Comparison of ENCODE assay signal across 26 mouse cellular contexts in the genomic region with DNA sequence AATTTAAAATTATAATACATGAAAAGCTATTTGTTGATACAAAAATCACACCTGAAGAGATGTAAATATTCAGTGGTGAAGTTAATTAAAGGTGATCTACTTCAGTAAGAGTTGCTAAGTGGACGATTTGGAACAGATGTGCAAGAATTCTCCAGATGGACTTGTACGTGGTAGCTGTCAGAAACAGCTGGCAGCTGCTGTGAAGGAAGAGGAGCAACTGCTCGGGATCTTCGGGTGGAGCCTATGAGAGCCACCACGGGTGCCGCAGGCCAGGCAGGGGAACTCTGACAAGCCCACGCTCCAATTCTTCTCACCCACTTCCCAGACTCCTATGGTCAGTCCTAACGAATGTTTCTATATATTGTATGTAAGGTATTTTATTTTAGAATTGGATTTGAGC. TPM values are rescaled to one million over a fixed set of nuclear protein-coding genes. Genes with fewer than 3 reads are reported as not detected.
DNase-seq lines count a peak whose midpoint lies in the region; ATAC-seq and TF ChIP-seq lines count a peak whose summit lies in the region.
"Had no signal": no experiment of that assay in that cellular context is flagged by ENCODE, and none has a peak within 500 bp of the region (broad histone marks: within the 10 kb centered on the region; RNA-seq: fewer than 3 reads in every experiment).

No protein-coding gene starts in this region.

- H3K4me1 ChIP-seq in embryonic facial prominence, embryonic 11.5 days (ENCODE audit: control insufficient read depth, insufficient read depth, low read length): no peaks in the 10 kb centered on the region
- H3K4me1 ChIP-seq in embryonic facial prominence, embryonic 10.5 days: peaks cover 18% of the 10 kb centered on the region
- H3K4me1 ChIP-seq in hindbrain, postnatal 0 days (ENCODE audit: insufficient read depth, low read length): no peaks in the 10 kb centered on the region
- H3K4me1 ChIP-seq in hindbrain, embryonic 10.5 days (replicated peaks): peaks cover 4% of the 10 kb centered on the region
- peaks cover 3% of the 10 kb centered on the region; the same call in 1 of the 2 replicates for H3K4me1 ChIP-seq in lung, embryonic 14.5 days (ENCODE audit: insufficient read depth)
- no peaks in the 10 kb centered on the region for H3K4me1 ChIP-seq in lung, adult 2 months (ENCODE audit: control insufficient read depth, insufficient read depth, low read length)
- no peaks in the 10 kb centered on the region for H3K4me1 ChIP-seq in embryonic facial prominence, embryonic 14.5 days (ENCODE audit: control insufficient read depth, insufficient read depth, low read length)
- H3K4me1 ChIP-seq: forebrain, embryonic 10.5 days had no signal

- H3K27ac ChIP-seq in embryonic facial prominence, embryonic 11.5 days (replicated peaks; ENCODE audit: low read depth, low read length): no peak overlapping the region
- no peak overlapping the region for H3K27ac ChIP-seq in embryonic facial prominence, embryonic 10.5 days (replicated peaks)
- no peak overlapping the region for H3K27ac ChIP-seq in hindbrain, postnatal 0 days
- H3K27ac ChIP-seq in hindbrain, embryonic 10.5 days: no peak overlapping the region
- H3K27ac ChIP-seq in lung, embryonic 14.5 days (ENCODE audit: low read depth): no peak overlapping the region
- no peak overlapping the region for H3K27ac ChIP-seq in embryonic facial prominence, embryonic 14.5 days (replicated peaks; ENCODE audit: low read depth, low read length)
- H3K27ac ChIP-seq in layer of hippocampus, adult 2 months: no peak overlapping the region
- H3K27ac ChIP-seq: embryonic facial prominence, embryonic 13.5 days; forebrain, embryonic 10.5 days; forebrain, embryonic 13.5 days; heart, embryonic 15.5 days; hindbrain, embryonic 15.5 days had no signal

- WGBS in embryonic facial prominence, embryonic 11.5 days: 58% methylated on average over 8 of the region's 8 CpGs
- 71% methylated on average over 8 of the region's 8 CpGs for WGBS in embryonic facial prominence, embryonic 10.5 days
- 69% methylated on average over 8 of the region's 8 CpGs for WGBS in hindbrain, postnatal 0 days
- 82% methylated on average over 8 of the region's 8 CpGs for WGBS in hindbrain, embryonic 10.5 days
- 27% methylated on average over 8 of the region's 8 CpGs for WGBS in lung, embryonic 14.5 days
- WGBS in lung, adult 2 months: 55% methylated on average over 8 of the region's 8 CpGs
- 48% methylated on average over 8 of the region's 8 CpGs for WGBS in embryonic facial prominence, embryonic 14.5 days

- H3K9me3 ChIP-seq in embryonic facial prominence, embryonic 11.5 days (replicated peaks; ENCODE audit: control insufficient read depth, low read length): no peaks in the 10 kb centered on the region
- H3K9me3 ChIP-seq in embryonic facial prominence, embryonic 10.5 days: no peaks in the 10 kb centered on the region
- no peaks in the 10 kb centered on the region for H3K9me3 ChIP-seq in hindbrain, postnatal 0 days (ENCODE audit: low read length)
- no peaks in the 10 kb centered on the region for H3K9me3 ChIP-seq in hindbrain, embryonic 10.5 days
- no peaks in the 10 kb centered on the region for H3K9me3 ChIP-seq in lung, embryonic 14.5 days (ENCODE audit: low read depth, low read length)
- H3K9me3 ChIP-seq in embryonic facial prominence, embryonic 14.5 days (ENCODE audit: control insufficient read depth, low read length): no peaks in the 10 kb centered on the region
- H3K9me3 ChIP-seq: embryonic facial prominence, embryonic 13.5 days; forebrain, embryonic 10.5 days; forebrain, embryonic 13.5 days; heart, embryonic 15.5 days; hindbrain, embryonic 15.5 days had no signal

- no peak overlapping the region for H3K4me2 ChIP-seq in embryonic facial prominence, embryonic 11.5 days (ENCODE audit: low read depth, low read length)
- H3K4me2 ChIP-seq in hindbrain, postnatal 0 days (ENCODE audit: low read depth, low read length): no peak overlapping the region
- no peak overlapping the region for H3K4me2 ChIP-seq in lung, embryonic 14.5 days
- H3K4me2 ChIP-seq in embryonic facial prominence, embryonic 14.5 days (ENCODE audit: low read depth, low read length): no peak overlapping the region
- H3K4me2 ChIP-seq: embryonic facial prominence, embryonic 13.5 days; forebrain, embryonic 13.5 days; heart, embryonic 15.5 days; hindbrain, embryonic 15.5 days had no signal

- H3K9ac ChIP-seq in embryonic facial prominence, embryonic 11.5 days (replicated peaks; ENCODE audit: low read length): no peak overlapping the region
- H3K9ac ChIP-seq in hindbrain, postnatal 0 days (replicated peaks; ENCODE audit: low read length): no peak overlapping the region
- H3K9ac ChIP-seq in lung, embryonic 14.5 days: no peak overlapping the region
- H3K9ac ChIP-seq in embryonic facial prominence, embryonic 14.5 days (ENCODE audit: low read depth, low read length): no peak overlapping the region
- H3K9ac ChIP-seq: embryonic facial prominence, embryonic 13.5 days; forebrain, embryonic 13.5 days; heart, embryonic 12.5 days; heart, embryonic 15.5 days; hindbrain, embryonic 15.5 days had no signal

- DNase-seq in embryonic facial prominence, embryonic 11.5 days (ENCODE audit: low spot score): peak; percentile 52
- no peak for DNase-seq in embryonic facial prominence, embryonic 10.5 days (ENCODE audit: low spot score)
- peak; percentile 11 for DNase-seq in hindbrain, postnatal 0 days (ENCODE audit: low spot score)
- no peak for DNase-seq in hindbrain, embryonic 10.5 days (ENCODE audit: low spot score)
- peak; percentile 73 for DNase-seq in lung, embryonic 14.5 days
- no peak for DNase-seq in lung, adult 2 months
- peak; percentile 73 for DNase-seq in embryonic facial prominence, embryonic 14.5 days (ENCODE audit: low spot score)
- DNase-seq in layer of hippocampus, adult 2 months (ENCODE audit: low spot score in 2 of 2): no peak
- DNase-seq: adrenal gland, adult 8-10 months; adrenal gland, postnatal 25 days; cerebellum, adult 11-12 months; cerebellum, adult 9-10 months; cerebellum, postnatal 14 days; gastrocnemius, postnatal 10 days; gastrocnemius, postnatal 36 days; heart, postnatal 36 days had no signal

- no peak for TF ChIP-seq CTCF in hindbrain, postnatal 0 days (IDR thresholded peaks at IDR 0.05; ENCODE audit: low read depth)
- no peak for TF ChIP-seq CTCF in lung, embryonic 14.5 days (IDR thresholded peaks at IDR 0.05; ENCODE audit: low read depth)
- TF ChIP-seq CTCF in lung, adult 2 months (IDR thresholded peaks at IDR 0.05; ENCODE audit: insufficient read depth, low read length): no peak
- no peak for TF ChIP-seq CTCF in layer of hippocampus, adult 2 months (conservative IDR thresholded peaks at IDR 0.05)

- no peaks in the 10 kb centered on the region for H3K27me3 ChIP-seq in embryonic facial prominence, embryonic 11.5 days (ENCODE audit: control insufficient read depth, insufficient read depth, low read length)
- no peaks in the 10 kb centered on the region for H3K27me3 ChIP-seq in embryonic facial prominence, embryonic 10.5 days (replicated peaks; ENCODE audit: low read depth, poor library complexity, severe bottlenecking)
- H3K27me3 ChIP-seq in hindbrain, postnatal 0 days (ENCODE audit: insufficient read depth, low read length): no peaks in the 10 kb centered on the region
- no peaks in the 10 kb centered on the region for H3K27me3 ChIP-seq in hindbrain, embryonic 10.5 days (ENCODE audit: insufficient read depth, poor library complexity, severe bottlenecking)
- H3K27me3 ChIP-seq in lung, embryonic 14.5 days (ENCODE audit: insufficient read depth, low read length): no peaks in the 10 kb centered on the region
- no peaks in the 10 kb centered on the region for H3K27me3 ChIP-seq in embryonic facial prominence, embryonic 14.5 days (replicated peaks; ENCODE audit: control insufficient read depth, insufficient read depth, low read length)
- H3K27me3 ChIP-seq: embryonic facial prominence, embryonic 13.5 days; forebrain, embryonic 13.5 days; heart, embryonic 12.5 days; heart, embryonic 15.5 days; hindbrain, embryonic 15.5 days had no signal

- no peak for TF ChIP-seq POLR2A in lung, adult 2 months (IDR thresholded peaks at IDR 0.05; ENCODE audit: borderline replicate concordance, extremely low read depth, low read depth, low read length)

- H3K4me3 ChIP-seq in embryonic facial prominence, embryonic 11.5 days (ENCODE audit: low read depth, low read length): no peak overlapping the region
- no peak overlapping the region for H3K4me3 ChIP-seq in embryonic facial prominence, embryonic 10.5 days
- no peak overlapping the region for H3K4me3 ChIP-seq in hindbrain, postnatal 0 days (ENCODE audit: low read length)
- H3K4me3 ChIP-seq in hindbrain, embryonic 10.5 days: no peak overlapping the region
- H3K4me3 ChIP-seq in lung, embryonic 14.5 days (ENCODE audit: low read depth, low read length): no peak overlapping the region
- no peak overlapping the region for H3K4me3 ChIP-seq in lung, adult 2 months (replicated peaks; ENCODE audit: extremely low read depth, low read depth, low read length)
- no peak overlapping the region for H3K4me3 ChIP-seq in embryonic facial prominence, embryonic 14.5 days (ENCODE audit: low read depth, low read length)
- H3K4me3 ChIP-seq in layer of hippocampus, adult 2 months: no peak overlapping the region
- H3K4me3 ChIP-seq: embryonic facial prominence, embryonic 13.5 days; forebrain, embryonic 10.5 days; forebrain, embryonic 13.5 days; heart, embryonic 12.5 days; heart, embryonic 15.5 days; hindbrain, embryonic 15.5 days had no signal

- no peak for ATAC-seq in embryonic facial prominence, embryonic 11.5 days (replicated peaks; ENCODE audit: insufficient number of reproducible peaks, low FRiP score, low TSS enrichment, low read depth)
- ATAC-seq in hindbrain, postnatal 0 days: no peak
- ATAC-seq in lung, embryonic 14.5 days (ENCODE audit: insufficient read depth): 0 out of 2 replicates have a peak, but pooled peaks have one; percentile 28
- ATAC-seq in embryonic facial prominence, embryonic 14.5 days (ENCODE audit: low read depth): no peak
- ATAC-seq: activated CD4-positive, CD25-positive, alpha-beta regulatory T cell, adult 4 months; forebrain, embryonic 13.5 days; forebrain, embryonic 16.5 days; inflammation-experienced regulatory T-cells, adult 6 months had no signal

- H3K36me3 ChIP-seq in embryonic facial prominence, embryonic 11.5 days (replicated peaks; ENCODE audit: control insufficient read depth, insufficient read depth, low read depth, low read length): no peaks in the 10 kb centered on the region; the same call in 1 of the 2 replicates
- H3K36me3 ChIP-seq in embryonic facial prominence, embryonic 10.5 days (replicated peaks): peaks cover 63% of the 10 kb centered on the region
- H3K36me3 ChIP-seq in hindbrain, postnatal 0 days (ENCODE audit: insufficient read depth, low read length): peaks cover 18% of the 10 kb centered on the region
- peaks cover 45% of the 10 kb centered on the region for H3K36me3 ChIP-seq in hindbrain, embryonic 10.5 days
- H3K36me3 ChIP-seq in lung, embryonic 14.5 days (ENCODE audit: insufficient read depth): peaks cover 14% of the 10 kb centered on the region
- H3K36me3 ChIP-seq in embryonic facial prominence, embryonic 14.5 days (ENCODE audit: control insufficient read depth, insufficient read depth, low read length): peaks cover 24% of the 10 kb centered on the region

RNA-seq across cellular contexts. Expression of a gene that starts 25.6 kb away (rescaled TPM):
- polyA plus RNA-seq in embryonic facial prominence, embryonic 11.5 days (2014; fragmentation: Nextera tagmentation; extraction: Ambion mirVana): 12.2 and 12.5 TPM in 2 replicates
- 4.3 and 5.6 TPM in 2 replicates for polyA plus RNA-seq in embryonic facial prominence, embryonic 10.5 days (2016; fragmentation: Nextera tagmentation; extraction: Ambion mirVana)
- total RNA-seq in hindbrain, postnatal 0 days (2014; rRNA removed): 1.4 and 1.5 TPM in 2 replicates
- polyA plus RNA-seq in hindbrain, postnatal 0 days (2015; fragmentation: Nextera tagmentation; extraction: Ambion mirVana): 1.0 and 1.3 TPM in 2 replicates
- polyA plus RNA-seq in hindbrain, embryonic 10.5 days (2016; fragmentation: Nextera tagmentation; extraction: Ambion mirVana): 2.2 and 2.4 TPM in 2 replicates
- polyA plus RNA-seq in lung, embryonic 14.5 days (2014; fragmentation: Nextera tagmentation; extraction: Ambion mirVana): 1.2 and 1.8 TPM in 2 replicates
- 0.09 and 0.96 TPM in 2 replicates for polyA plus RNA-seq in lung, adult 2 months (2012; rRNA removed)
- 72.0 TPM in 2 replicates for polyA plus RNA-seq in embryonic facial prominence, embryonic 14.5 days (2014; fragmentation: Nextera tagmentation; extraction: Ambion mirVana)
- total RNA-seq in layer of hippocampus, adult 2 months (2021): under 1 TPM; 0.79 to 0.92 TPM
- total RNA-seq: granulocyte monocyte progenitor cell, adult 5-6 weeks had no signal

Comparison
In these comparisons a context has a peak if more than half of its experiments do, and no peak if none do; other contexts are left out.
1. DNase-seq: peak in embryonic facial prominence, embryonic 11.5 days (single experiment), hindbrain, postnatal 0 days (single experiment), lung, embryonic 14.5 days (single experiment) and embryonic facial prominence, embryonic 14.5 days (single experiment); none in embryonic facial prominence, embryonic 10.5 days (single experiment), hindbrain, embryonic 10.5 days (single experiment), lung, adult 2 months (single experiment) and layer of hippocampus, adult 2 months (0 of 2).